Mouse (Mus musculus): ENCODE measurements around the gene Gfap. TPM values are rescaled to one million over a fixed set of nuclear protein-coding genes. Genes with fewer than 3 reads are reported as not detected.

Gene Gfap
- polyA plus RNA-seq, 1 experiment from 2014 or later, result 0.12 TPM

DNA sequence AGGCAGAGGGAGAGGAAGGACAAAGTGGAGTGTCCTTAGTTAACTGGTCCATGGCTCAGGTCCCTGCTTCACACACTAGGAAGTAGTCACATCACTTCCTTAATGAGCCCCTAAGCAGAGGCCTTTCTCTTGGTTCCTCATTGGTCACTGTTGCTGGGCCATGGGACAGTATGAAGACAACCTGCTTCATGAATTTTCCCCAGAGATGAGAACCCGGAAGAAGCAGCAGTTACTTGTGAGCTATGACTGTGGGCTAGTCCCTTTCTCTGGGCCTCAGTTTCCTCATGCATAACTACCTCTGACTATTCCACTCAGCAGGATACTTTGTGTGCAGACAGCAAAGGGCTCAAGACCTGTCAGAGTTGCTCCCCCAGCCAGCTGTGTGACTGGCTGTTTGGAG lies 63.3 kb downstream of the Gfap start:
- Histone ChIP-seq H3K4me3 (ENCODE audit: low read depth, low read length) (no peak overlapping the region), H3K9me3 (ENCODE audit: control insufficient read depth, low read length) (no peaks in the 10 kb centered on the region), H3K9ac (ENCODE audit: low read depth, low read length) (no peak overlapping the region), H3K27me3 (ENCODE audit: control insufficient read depth, insufficient read depth, low read length) (no peaks in the 10 kb centered on the region), H3K36me3 (ENCODE audit: control insufficient read depth, insufficient read depth, low read length) (peaks cover 22% of the 10 kb centered on the region), H3K4me1 (replicated peaks; ENCODE audit: control insufficient read depth, insufficient read depth, low read length) (no peaks in the 10 kb centered on the region), H3K27ac (ENCODE audit: low read depth, low read length) (no peak overlapping the region), H3K4me2 (replicated peaks; ENCODE audit: low read depth, low read length) (no peak overlapping the region)
- ATAC-seq (ENCODE audit: low FRiP score) (no peak), DNase-seq (ENCODE audit: low spot score) (no peak)
- WGBS, result 100% methylated on average over 1 of the region's 1 CpGs

Other genes with a start within 250 kb of the Gfap start
- gene Meioc, start 237.2 kb downstream of the Gfap start, polyA plus RNA-seq (2014; fragmentation: Nextera tagmentation; extraction: Ambion mirVana), result 0.88 and 0.91 TPM in 2 replicates
- 51.3 and 53.0 TPM in 2 replicates for gene Ccdc43, start 203.1 kb downstream of the Gfap start, polyA plus RNA-seq (2014; fragmentation: Nextera tagmentation; extraction: Ambion mirVana)
- 16.6 and 19.2 TPM in 2 replicates for gene Adam11, start 139.5 kb downstream of the Gfap start, polyA plus RNA-seq (2014; fragmentation: Nextera tagmentation; extraction: Ambion mirVana)
- gene Gjc1, start 81.2 kb downstream of the Gfap start, polyA plus RNA-seq (2014; fragmentation: Nextera tagmentation; extraction: Ambion mirVana), result 78.5 and 82.8 TPM in 2 replicates
- gene Higd1b, start 65.1 kb downstream of the Gfap start, polyA plus RNA-seq (2014; fragmentation: Nextera tagmentation; extraction: Ambion mirVana), result not detected in 2 replicates
- 205 and 222 TPM in 2 replicates for gene Eftud2, start 19.9 kb downstream of the Gfap start, polyA plus RNA-seq (2014; fragmentation: Nextera tagmentation; extraction: Ambion mirVana)
- 1.2 and 2.0 TPM in 2 replicates for gene Ccdc103, start 19.7 kb downstream of the Gfap start, polyA plus RNA-seq (2014; fragmentation: Nextera tagmentation; extraction: Ambion mirVana)
- gene Fam187a, start 15.7 kb downstream of the Gfap start, polyA plus RNA-seq (2014; fragmentation: Nextera tagmentation; extraction: Ambion mirVana), result not detected in 2 replicates
- 7.3 and 8.5 TPM in 2 replicates for gene Kif18b, start 24.2 kb upstream of the Gfap start, polyA plus RNA-seq (2014; fragmentation: Nextera tagmentation; extraction: Ambion mirVana)
- 10.5 and 11.0 TPM in 2 replicates for gene C1ql1, start 45.8 kb upstream of the Gfap start, polyA plus RNA-seq (2014; fragmentation: Nextera tagmentation; extraction: Ambion mirVana)
- 41.0 and 51.1 TPM in 2 replicates for gene Nmt1, start 127.3 kb upstream of the Gfap start, polyA plus RNA-seq (2014; fragmentation: Nextera tagmentation; extraction: Ambion mirVana)
- 228 and 229 TPM in 2 replicates for gene Dcakd, start 127.4 kb upstream of the Gfap start, polyA plus RNA-seq (2014; fragmentation: Nextera tagmentation; extraction: Ambion mirVana)
- gene Plcd3, start 200.7 kb upstream of the Gfap start, polyA plus RNA-seq (2014; fragmentation: Nextera tagmentation; extraction: Ambion mirVana), result 1.0 and 1.7 TPM in 2 replicates
- gene Acbd4, start 200.8 kb upstream of the Gfap start, polyA plus RNA-seq (2014; fragmentation: Nextera tagmentation; extraction: Ambion mirVana), result 4.9 and 6.2 TPM in 2 replicates
- 4.1 and 5.4 TPM in 2 replicates for gene Hexim1, start 215.3 kb upstream of the Gfap start, polyA plus RNA-seq (2014; fragmentation: Nextera tagmentation; extraction: Ambion mirVana)
- 5.2 and 7.3 TPM in 2 replicates for gene Hexim2, start 231.5 kb upstream of the Gfap start, polyA plus RNA-seq (2014; fragmentation: Nextera tagmentation; extraction: Ambion mirVana)